Mouse (Mus musculus) MEL (cell line): ENCODE measurements around the gene Dennd4b.
"Not testable (repeated sequence)": the region's sequence is repeated elsewhere in the genome, so short reads cannot be mapped to it uniquely, and the experiment has no call there.

ENCODE experiments used
- CTCF ChIP-seq, 3 experiments: IDR thresholded peaks in 2 of 3; conservative IDR thresholded peaks in 1 of 3; 2 replicates each; pipeline ENCODE4 v1.5.1; 2011 to 2012; ENCODE audit warnings: low read length in 3 of 3, low read depth in 2 of 3, mild to moderate bottlenecking in 2 of 3, improper control_type of control experiment in 1 of 3, inconsistent platforms in 1 of 3, mixed read lengths in 1 of 3, moderate library complexity in 1 of 3; ENCODE audit not compliant: control insufficient read depth in 1 of 3, insufficient read depth in 1 of 3, poor library complexity in 1 of 3, severe bottlenecking in 1 of 3
- E2F4 ChIP-seq: IDR thresholded peaks from 2 replicates; pipeline ENCODE4 v1.6.1; 2011; ENCODE audit warnings: low read depth, low read length, improper control_type of control experiment, borderline replicate concordance
- MAFK ChIP-seq: IDR thresholded peaks from 2 replicates; pipeline ENCODE4 v1.6.1; 2011; ENCODE audit warnings: low read depth, mild to moderate bottlenecking, low read length, improper control_type of control experiment, borderline replicate concordance
- MAZ ChIP-seq: IDR thresholded peaks from 2 replicates; pipeline ENCODE4 v1.6.1; 2012; ENCODE audit warnings: low read depth, mild to moderate bottlenecking, inconsistent platforms, low read length, improper control_type of control experiment
- POLR2A ChIP-seq, 2 experiments: IDR thresholded peaks; 2 replicates each; pipeline ENCODE4 v1.6.1; 2011 to 2012; ENCODE audit warnings: low read length in 2 of 2, mild to moderate bottlenecking in 2 of 2, control low read depth in 1 of 2, improper control_type of control experiment in 1 of 2, low read depth in 1 of 2, moderate library complexity in 1 of 2; ENCODE audit not compliant: control insufficient read depth in 1 of 2, insufficient read depth in 1 of 2, poor library complexity in 1 of 2

GRCm38 (mm10) chr3:90252659-90253058 lies 12.3 kb upstream of the Dennd4b start:
- TF ChIP-seq MAFK; CTCF (IDR thresholded peaks at IDR 0.05 in 2 of 3, conservative IDR thresholded peaks at IDR 0.05 in 1 of 3; ENCODE audit: control insufficient read depth in 1 of 3, insufficient read depth in 1 of 3, low read depth in 2 of 3, low read length in 3 of 3, poor library complexity in 1 of 3, severe bottlenecking in 1 of 3); MAZ; POLR2A (IDR thresholded peaks at IDR 0.05; ENCODE audit: control insufficient read depth in 1 of 2, insufficient read depth in 1 of 2, low read depth in 1 of 2, low read length in 2 of 2, poor library complexity in 1 of 2); E2F4: not testable (repeated sequence)
